Mouse (Mus musculus) MEL (cell line): ENCODE measurements around the gene Mlx. TPM values are rescaled to one million over a fixed set of nuclear protein-coding genes. Genes with fewer than 3 reads are reported as not detected.
A peak's percentile ranks its signal among the peaks of the same experiment; 100 is the strongest.

ENCODE experiments used
- DNase-seq: peaks from one replicate; pipeline ENCODE4 v3.0.0; 2011; ENCODE audit warnings: low read depth, low spot score
- H3K27ac ChIP-seq: 2 replicates; pipeline ENCODE4 v1.5.1; 2012; ENCODE audit warnings: low read depth, mild to moderate bottlenecking, control low read depth, low read length, moderate library complexity; ENCODE audit not compliant: control insufficient read depth
- H3K27me3 ChIP-seq, 2 experiments: fragments of 150-350 bp in 1 of 2; sonication (generic) in 1 of 2; 2 replicates each; pipeline ENCODE4 v1.6.1; 2012; ENCODE audit warnings: low read length in 2 of 2, mild to moderate bottlenecking in 2 of 2, improper control_type of control experiment in 1 of 2, moderate library complexity in 1 of 2; ENCODE audit not compliant: insufficient read depth in 2 of 2, control insufficient read depth in 1 of 2
- H3K36me3 ChIP-seq, 2 experiments: 2 replicates each; pipeline ENCODE4 v1.6.1; 2012 to 2014; ENCODE audit warnings: low read length in 2 of 2, improper control_type of control experiment in 1 of 2, inconsistent platforms in 1 of 2, mild to moderate bottlenecking in 1 of 2; ENCODE audit not compliant: insufficient read depth in 2 of 2, control insufficient read depth in 1 of 2
- H3K4me1 ChIP-seq, 2 experiments: fragments of 150-350 bp in 1 of 2; sonication (generic) in 1 of 2; 2 replicates each; pipeline ENCODE4 v1.6.1; 2012; ENCODE audit warnings: low read length in 2 of 2, improper control_type of control experiment in 1 of 2, mild to moderate bottlenecking in 1 of 2; ENCODE audit not compliant: insufficient read depth in 2 of 2, control insufficient read depth in 1 of 2
- H3K4me3 ChIP-seq, 2 experiments: fragments of 150-350 bp in 1 of 2; sonication (generic) in 1 of 2; 2 replicates each; pipeline ENCODE4 v1.5.1; 2012; ENCODE audit warnings: low read depth in 2 of 2, low read length in 2 of 2, mild to moderate bottlenecking in 2 of 2, moderate library complexity in 2 of 2, control low read depth in 1 of 2, improper control_type of control experiment in 1 of 2; ENCODE audit not compliant: control insufficient read depth in 1 of 2, insufficient read depth in 1 of 2
- H3K79me2 ChIP-seq: 2 replicates; pipeline ENCODE4 v1.6.1; 2012; ENCODE audit warnings: mild to moderate bottlenecking, low read length, moderate library complexity; ENCODE audit not compliant: control insufficient read depth, poor library complexity, insufficient read depth
- H3K9ac ChIP-seq: 2 replicates; pipeline ENCODE4 v1.6.1; 2012; ENCODE audit warnings: low read depth, mild to moderate bottlenecking, control low read depth, low read length, moderate library complexity; ENCODE audit not compliant: control insufficient read depth, poor library complexity, severe bottlenecking
- H3K9me3 ChIP-seq: fragments of 150-350 bp; sonication (generic); replicated peaks from 2 replicates; pipeline ENCODE4 v1.6.1; 2012; ENCODE audit warnings: mild to moderate bottlenecking, low read length, improper control_type of control experiment, moderate library complexity; ENCODE audit not compliant: insufficient read depth
- CHD1 ChIP-seq: IDR thresholded peaks from 2 replicates; pipeline ENCODE4 v1.6.1; 2012; ENCODE audit warnings: low read depth, mild to moderate bottlenecking, inconsistent platforms, low read length, improper control_type of control experiment
- E2F4 ChIP-seq: IDR thresholded peaks from 2 replicates; pipeline ENCODE4 v1.6.1; 2011; ENCODE audit warnings: low read depth, low read length, improper control_type of control experiment, borderline replicate concordance
- EP300 ChIP-seq, 2 experiments: IDR thresholded peaks; 2 replicates each; pipeline ENCODE4 v1.6.1; 2011; ENCODE audit warnings: improper control_type of control experiment in 2 of 2, low read length in 2 of 2, low read depth in 1 of 2, mild to moderate bottlenecking in 1 of 2
- GATA1 ChIP-seq: IDR thresholded peaks from 2 replicates; pipeline ENCODE4 v1.6.1; 2011; ENCODE audit warnings: low read depth, low read length, improper control_type of control experiment
- HCFC1 ChIP-seq: IDR thresholded peaks from 2 replicates; pipeline ENCODE4 v1.6.1; 2012; ENCODE audit warnings: low read depth, mild to moderate bottlenecking, inconsistent platforms, low read length, improper control_type of control experiment, moderate library complexity
- JUND ChIP-seq: IDR thresholded peaks from 2 replicates; pipeline ENCODE4 v1.6.1; 2011; ENCODE audit warnings: low read depth, mild to moderate bottlenecking, improper control_type of control experiment, low read length
- MYC ChIP-seq: IDR thresholded peaks from 2 replicates; pipeline ENCODE4 v1.6.1; 2011; ENCODE audit warnings: low read depth, mild to moderate bottlenecking, low read length, improper control_type of control experiment, moderate library complexity
- NELFE ChIP-seq: IDR thresholded peaks from 2 replicates; pipeline ENCODE4 v1.6.1; 2011; ENCODE audit warnings: low read depth, low read length, improper control_type of control experiment
- NRF1 ChIP-seq: IDR thresholded peaks from 2 replicates; pipeline ENCODE4 v1.6.1; 2014; ENCODE audit warnings: low read depth, mild to moderate bottlenecking, inconsistent platforms, low read length, improper control_type of control experiment, moderate library complexity; ENCODE audit not compliant: poor library complexity, insufficient read depth, severe bottlenecking
- SMC3 ChIP-seq: IDR thresholded peaks from 2 replicates; pipeline ENCODE4 v1.6.1; 2011; ENCODE audit warnings: low read depth, low read length, improper control_type of control experiment
- TBP ChIP-seq: IDR thresholded peaks from 2 replicates; pipeline ENCODE4 v1.8.0; 2011; ENCODE audit warnings: low read depth, low read length, improper control_type of control experiment
- UBTF ChIP-seq: IDR thresholded peaks from 2 replicates; pipeline ENCODE4 v1.6.1; 2012; ENCODE audit warnings: low read depth, mild to moderate bottlenecking, inconsistent platforms, low read length, improper control_type of control experiment, moderate library complexity, borderline replicate concordance; ENCODE audit not compliant: insufficient read depth
- ZKSCAN1 ChIP-seq: IDR thresholded peaks from 2 replicates; pipeline ENCODE4 v1.6.1; 2012; ENCODE audit warnings: low read depth, mild to moderate bottlenecking, inconsistent platforms, low read length, improper control_type of control experiment, moderate library complexity
- ZNF384 ChIP-seq: IDR thresholded peaks from 2 replicates; pipeline ENCODE4 v1.6.1; 2012; ENCODE audit warnings: low read depth, mild to moderate bottlenecking, inconsistent platforms, low read length, improper control_type of control experiment
- polyA plus RNA-seq, 2 experiments: library from polyadenylated mRNA; stranded (reverse) in 1 of 2; unstranded in 1 of 2; fragments of >175 nt in 1 of 2; fragments of >200 nt in 1 of 2; gene quantifications; 2 replicates each; pipeline versions ENCODE4 v1.2.1 to v1.2.4; 2012; ENCODE audit warnings: low replicate concordance in 2 of 2, low read depth in 1 of 2; ENCODE audit not compliant: insufficient read length in 2 of 2, insufficient read depth in 1 of 2, missing spikeins in 1 of 2
- total RNA-seq: library from RNA; depleted of rRNA; stranded (reverse); fragments of 300-350 nt; gene quantifications from 2 replicates; pipeline ENCODE4 v1.2.3, GENCODE M21; 2012

Gene Mlx
- total and polyA plus RNA-seq, 3 experiments: 57.5 to 75.9 TPM; not detected in 1

- Histone ChIP-seq H3K9me3 (no peaks in the 10 kb centered on the region), H3K4me1 (peaks cover 6 to 13% of the 10 kb centered on the region in 2 experiments), H3K27ac (no peak overlapping the region), H3K4me3 (no peak overlapping the region), H3K36me3 (peaks cover 0 to 9% of the 10 kb centered on the region in 2 experiments; a peak in 2 of 4 replicates), H3K79me2 (peaks cover 12% of the 10 kb centered on the region), H3K27me3 (no peaks in the 10 kb centered on the region), H3K9ac (no peak overlapping the region)
- TF ChIP-seq SMC3: no peak
- no peak for TF ChIP-seq UBTF
- no peak for TF ChIP-seq NRF1
- no peak for DNase-seq
These were observed 7.3 kb upstream of the Mlx start for GRCm38 (mm10) chr11:101079746-101080145.

- peaks cover 6 to 17% of the 10 kb centered on the region in 2 experiments for H3K4me1 ChIP-seq
- DNase-seq: no peak
- no peak overlapping the region for H3K9ac ChIP-seq
- H3K4me3 ChIP-seq: no peak overlapping the region
- H3K79me2 ChIP-seq: peaks cover 12% of the 10 kb centered on the region
- no peak overlapping the region for H3K27ac ChIP-seq
- H3K9me3 ChIP-seq: no peaks in the 10 kb centered on the region
- peaks cover 0 to 9% of the 10 kb centered on the region in 2 experiments; a peak in 2 of 4 replicates for H3K36me3 ChIP-seq
- TF ChIP-seq NRF1 (no peak), ZNF384 (peak; percentile 46), EP300 (IDR thresholded peaks at IDR 0.05; ENCODE audit: low read depth in 1 of 2, low read length in 2 of 2) (no peak), HCFC1 (no peak), GATA1 (0 out of 2 replicates have a peak, but pooled peaks have one; percentile 33), JUND (no peak), SMC3 (no peak), ZKSCAN1 (no peak)
- no peaks in the 10 kb centered on the region for H3K27me3 ChIP-seq
These were observed 6.7 kb upstream of the Mlx start for GRCm38 (mm10) chr11:101080421-101080820.

DNA sequence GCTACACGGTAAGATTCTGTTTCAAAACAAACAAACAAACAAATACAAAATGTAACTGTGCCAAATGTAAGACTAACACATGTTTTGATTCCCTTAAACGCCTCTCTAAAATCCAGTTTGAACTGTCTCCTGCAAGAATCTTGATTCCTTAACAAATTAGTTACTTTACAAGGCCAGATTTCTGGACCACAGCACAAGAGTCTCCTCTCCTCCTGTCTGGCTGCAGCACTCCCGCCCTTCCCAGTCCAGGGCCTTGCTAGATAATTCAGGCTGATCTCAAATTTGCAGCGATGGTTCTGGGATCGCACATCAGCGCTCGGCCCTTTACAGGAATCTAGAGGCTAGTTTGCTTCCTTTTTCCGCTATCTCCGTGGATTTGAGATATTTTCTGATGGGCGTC, 5.4 kb upstream of the Mlx start:
- no peak for DNase-seq
- no peaks in the 10 kb centered on the region for H3K9me3 ChIP-seq
- H3K4me3 ChIP-seq: peak overlapping the region; percentile 60 to 70
- peak overlapping the region; percentile 68 for H3K9ac ChIP-seq
- H3K27me3 ChIP-seq: no peaks in the 10 kb centered on the region
- peak overlapping the region; percentile 68 for H3K27ac ChIP-seq
- peaks cover 0 to 12% of the 10 kb centered on the region in 2 experiments; a peak in 2 of 4 replicates for H3K36me3 ChIP-seq
- TF ChIP-seq SMC3 (0 out of 2 replicates have a peak, but pooled peaks have one; percentile 1), MYC (peak; percentile 54; the same call in 1 of the 2 replicates), TBP (no peak), NELFE (0 out of 2 replicates have a peak, but pooled peaks have one; percentile 19), CHD1 (peak; percentile 67; the same call in 1 of the 2 replicates), E2F4 (0 out of 2 replicates have a peak, but pooled peaks have one; percentile 50)
- TF ChIP-seq, all 39 proteins: peak for 5
- Histone ChIP-seq H3K79me2 (peaks cover 12% of the 10 kb centered on the region), H3K4me1 (peaks cover 6 to 17% of the 10 kb centered on the region in 2 experiments)
